Mouse (Mus musculus) hindbrain, embryonic 13.5 days (tissue): ENCODE measurements around the gene Tmem37. TPM values are rescaled to one million over a fixed set of nuclear protein-coding genes. Genes with fewer than 3 reads are reported as not detected.
"Not testable (repeated sequence)": the region's sequence is repeated elsewhere in the genome, so short reads cannot be mapped to it uniquely, and the experiment has no call there.

Experiments used
- ATAC-seq: fragments of 200-750 bp; cut with Nextera tagmentation; 2 replicates; pipeline ENCODE4 v1.8.0; 2017; ENCODE audit warnings: moderate TSS enrichment; ENCODE audit not compliant: low FRiP score
- H3K27ac ChIP-seq: fragments of 300-500 bp; sonication (generic); 2 replicates; pipeline ENCODE4 v1.5.1; 2015; ENCODE audit warnings: inconsistent platforms, mild to moderate bottlenecking, moderate library complexity
- H3K27me3 ChIP-seq: fragments of 300-500 bp; sonication (generic); 2 replicates; pipeline ENCODE4 v1.6.1; 2015; ENCODE audit warnings: mild to moderate bottlenecking, inconsistent platforms
- H3K36me3 ChIP-seq: fragments of 300-500 bp; sonication (generic); 2 replicates; pipeline ENCODE4 v1.6.1; 2015; ENCODE audit warnings: mild to moderate bottlenecking, inconsistent platforms
- H3K4me1 ChIP-seq: fragments of 300-500 bp; sonication (generic); replicated peaks from 2 replicates; pipeline ENCODE4 v1.6.1; 2015; ENCODE audit warnings: inconsistent platforms
- H3K4me2 ChIP-seq: fragments of 300-500 bp; sonication (generic); 2 replicates; pipeline ENCODE4 v1.6.1; 2015; ENCODE audit warnings: inconsistent platforms, mild to moderate bottlenecking, moderate library complexity
- H3K4me3 ChIP-seq: fragments of 300-500 bp; sonication (generic); 2 replicates; pipeline ENCODE4 v1.5.1; 2015; ENCODE audit warnings: mild to moderate bottlenecking, inconsistent platforms
- H3K9ac ChIP-seq: fragments of 300-500 bp; sonication (generic); 2 replicates; pipeline ENCODE4 v1.6.1; 2015; ENCODE audit warnings: mild to moderate bottlenecking, inconsistent platforms
- H3K9me3 ChIP-seq: fragments of 300-500 bp; sonication (generic); 2 replicates; pipeline ENCODE4 v1.6.1; 2016; ENCODE audit warnings: inconsistent platforms
- WGBS: fragments of 180-500 bp; shearing (Covaris S2); methylation state at CpG from one replicate; pipeline ENCODE4 v1.1.7; 2015; 5-methylcytosine and 5-hydroxymethylcytosine counted together
- polyA plus RNA-seq: library from polyadenylated mRNA; unstranded; fragments of >200 nt; fragmentation: Nextera tagmentation; extraction: Ambion mirVana; gene quantifications from 2 replicates; pipeline ENCODE4 v1.2.1, GENCODE M21; 2015

Gene Tmem37
- polyA plus RNA-seq, 1 experiment from 2014 or later = 8.0 TPM

GRCm38 (mm10) chr1:120111766-120112165, 37.9 kb upstream of the Tmem37 start:
- WGBS = 92% methylated on average over 8 of the region's 8 CpGs
- Histone ChIP-seq H3K9me3 (no peaks in the 10 kb centered on the region), H3K4me3 (no peak overlapping the region), H3K4me1 (peaks cover 12% of the 10 kb centered on the region; the same call in 1 of the 2 replicates), H3K4me2 (no peak overlapping the region), H3K36me3 (peaks cover 48% of the 10 kb centered on the region), H3K27ac (no peak overlapping the region), H3K27me3 (no peaks in the 10 kb centered on the region), H3K9ac (0 out of 2 replicates have a peak overlapping the region, but pooled peaks have one; percentile 35)
- no peak for ATAC-seq

- H3K9me3 ChIP-seq = no peaks in the 10 kb centered on the region
- H3K4me3 ChIP-seq = no peak overlapping the region
- H3K27me3 ChIP-seq = no peaks in the 10 kb centered on the region
- H3K27ac ChIP-seq = no peak overlapping the region
- H3K4me1 ChIP-seq = 0 out of 2 replicates have a peak, but pooled peaks cover 5% of the 10 kb centered on the region
- H3K4me2 ChIP-seq = no peak overlapping the region
- ATAC-seq = no peak
- WGBS = 87% methylated on average over 19 of the region's 19 CpGs
- no peak overlapping the region for H3K9ac ChIP-seq
- H3K36me3 ChIP-seq = peaks cover 34% of the 10 kb centered on the region
Measured at GRCm38 (mm10) chr1:120109741-120110432, 36.0 kb upstream of the Tmem37 start.

- H3K27ac ChIP-seq = no peak overlapping the region
- no peaks in the 10 kb centered on the region for H3K36me3 ChIP-seq
- H3K4me2 ChIP-seq = no peak overlapping the region
- no peak overlapping the region for H3K9ac ChIP-seq
- H3K4me1 ChIP-seq = no peaks in the 10 kb centered on the region
- no peaks in the 10 kb centered on the region for H3K27me3 ChIP-seq
- no peak for ATAC-seq
- H3K4me3 ChIP-seq = no peak overlapping the region
- H3K9me3 ChIP-seq = no peaks in the 10 kb centered on the region
- WGBS = 85% methylated on average over 5 of the region's 5 CpGs
Measured at GRCm38 (mm10) chr1:120105556-120105959, 31.7 kb upstream of the Tmem37 start.

- Histone ChIP-seq H3K36me3 (no peaks in the 10 kb centered on the region), H3K4me2 (no peak overlapping the region), H3K9ac (no peak overlapping the region), H3K4me3 (no peak overlapping the region), H3K9me3 (no peaks in the 10 kb centered on the region), H3K4me1 (no peaks in the 10 kb centered on the region), H3K27ac (no peak overlapping the region), H3K27me3 (no peaks in the 10 kb centered on the region)
- ATAC-seq = no peak
- 83% methylated on average over 3 of the region's 3 CpGs for WGBS
Measured at GRCm38 (mm10) chr1:120101227-120101609, 27.3 kb upstream of the Tmem37 start.

- no peaks in the 10 kb centered on the region for H3K9me3 ChIP-seq
- H3K36me3 ChIP-seq = no peaks in the 10 kb centered on the region
- no peak overlapping the region for H3K9ac ChIP-seq
- H3K27ac ChIP-seq = no peak overlapping the region
- H3K4me1 ChIP-seq = no peaks in the 10 kb centered on the region
- no peak overlapping the region for H3K4me3 ChIP-seq
- H3K27me3 ChIP-seq = no peaks in the 10 kb centered on the region
- H3K4me2 ChIP-seq = no peak overlapping the region
- no peak for ATAC-seq
- 74% methylated on average over 8 of the region's 8 CpGs for WGBS
Measured at GRCm38 (mm10) chr1:120100456-120101226, 26.8 kb upstream of the Tmem37 start.

GRCm38 (mm10) chr1:120099483-120099882, 25.6 kb upstream of the Tmem37 start:
- Histone ChIP-seq H3K4me1 (no peaks in the 10 kb centered on the region), H3K4me2 (no peak overlapping the region), H3K27me3 (no peaks in the 10 kb centered on the region), H3K36me3 (no peaks in the 10 kb centered on the region), H3K27ac (no peak overlapping the region), H3K4me3 (no peak overlapping the region), H3K9me3 (no peaks in the 10 kb centered on the region), H3K9ac (no peak overlapping the region)
- no peak for ATAC-seq
- 67% methylated on average over 6 of the region's 6 CpGs for WGBS

- Histone ChIP-seq H3K4me3 (no peak overlapping the region), H3K36me3 (no peaks in the 10 kb centered on the region), H3K9me3 (no peaks in the 10 kb centered on the region), H3K4me1 (no peaks in the 10 kb centered on the region), H3K27me3 (no peaks in the 10 kb centered on the region), H3K4me2 (no peak overlapping the region), H3K27ac (no peak overlapping the region), H3K9ac (no peak overlapping the region)
- WGBS = 15% methylated on average over 7 of the region's 7 CpGs
- no peak for ATAC-seq
Measured at GRCm38 (mm10) chr1:120098327-120098726, 24.5 kb upstream of the Tmem37 start.

- H3K4me1 ChIP-seq = no peaks in the 10 kb centered on the region
- no peaks in the 10 kb centered on the region for H3K9me3 ChIP-seq
- H3K27ac ChIP-seq = no peak overlapping the region
- no peak overlapping the region for H3K9ac ChIP-seq
- H3K4me3 ChIP-seq = no peak overlapping the region
- no peak overlapping the region for H3K4me2 ChIP-seq
- H3K27me3 ChIP-seq = no peaks in the 10 kb centered on the region
- ATAC-seq = no peak
- H3K36me3 ChIP-seq = no peaks in the 10 kb centered on the region
- WGBS = 74% methylated on average over 3 of the region's 3 CpGs
Measured at GRCm38 (mm10) chr1:120094920-120095319, 21.0 kb upstream of the Tmem37 start.

GRCm38 (mm10) chr1:120093482-120094134, 19.7 kb upstream of the Tmem37 start:
- not testable (repeated sequence) for H3K9me3 ChIP-seq, ATAC-seq, H3K4me3 ChIP-seq, H3K36me3 ChIP-seq, H3K4me2 ChIP-seq, H3K27me3 ChIP-seq, H3K27ac ChIP-seq, H3K4me1 ChIP-seq, H3K9ac ChIP-seq
- WGBS = 54% methylated on average over 11 of the region's 14 CpGs

- WGBS = 87% methylated on average over 8 of the region's 8 CpGs
- ATAC-seq = no peak
Measured at GRCm38 (mm10) chr1:120090880-120091570, 17.2 kb upstream of the Tmem37 start.

GRCm38 (mm10) chr1:120089180-120089579, 15.3 kb upstream of the Tmem37 start:
- Histone ChIP-seq H3K4me1 (no peaks in the 10 kb centered on the region), H3K4me3 (no peak overlapping the region), H3K4me2 (no peak overlapping the region), H3K27ac (no peak overlapping the region), H3K27me3 (no peaks in the 10 kb centered on the region), H3K9ac (no peak overlapping the region), H3K36me3 (no peaks in the 10 kb centered on the region), H3K9me3 (no peaks in the 10 kb centered on the region)
- ATAC-seq = no peak
- 9% methylated on average over 5 of the region's 5 CpGs for WGBS

More at GRCm38 (mm10) chr1:120090880-120091570, 17.2 kb upstream of the Tmem37 start:
- Histone ChIP-seq H3K27me3 (no peaks in the 10 kb centered on the region), H3K36me3 (no peaks in the 10 kb centered on the region), H3K4me1 (no peaks in the 10 kb centered on the region), H3K4me3 (no peak overlapping the region), H3K9ac (no peak overlapping the region), H3K27ac (no peak overlapping the region), H3K4me2 (no peak overlapping the region), H3K9me3 (no peaks in the 10 kb centered on the region)

- no peaks in the 10 kb centered on the region for H3K27me3 ChIP-seq
- ATAC-seq = no peak
- H3K36me3 ChIP-seq = no peaks in the 10 kb centered on the region
- no peak overlapping the region for H3K4me3 ChIP-seq
- H3K27ac ChIP-seq = no peak overlapping the region
- no peaks in the 10 kb centered on the region for H3K9me3 ChIP-seq
- no peak overlapping the region for H3K9ac ChIP-seq
- 62% methylated on average over 13 of the region's 13 CpGs for WGBS
- no peaks in the 10 kb centered on the region for H3K4me1 ChIP-seq
- no peak overlapping the region for H3K4me2 ChIP-seq
Measured at GRCm38 (mm10) chr1:120086644-120087043, 12.8 kb upstream of the Tmem37 start.
